Comparison of ENCODE assay signal across 13 mouse cellular contexts in the genomic region with DNA sequence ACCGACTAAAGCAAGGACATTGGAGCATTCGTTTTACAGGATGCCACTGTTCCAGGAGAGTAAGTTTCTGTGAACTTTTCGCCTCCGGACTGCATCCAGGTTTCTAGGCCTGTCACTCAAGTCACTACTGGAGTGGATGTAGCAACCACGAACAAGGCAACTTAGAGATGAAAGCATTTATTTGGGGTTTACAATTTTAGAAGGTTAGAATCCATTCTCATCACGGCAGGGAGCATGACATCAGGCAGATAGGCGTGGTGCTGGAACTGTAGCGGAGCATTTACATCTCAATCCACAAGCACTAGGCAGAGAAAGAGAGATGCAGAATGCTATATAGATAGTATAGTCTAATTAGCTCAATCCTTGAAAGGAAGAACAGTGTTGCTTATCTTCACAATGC.
"Had no signal": no experiment of that assay in that cellular context is flagged by ENCODE, and none has a peak within 500 bp of the region (broad histone marks: within the 10 kb centered on the region; RNA-seq: fewer than 3 reads in every experiment).

No protein-coding gene starts in this region.

- DNase-seq: lung, adult 18-20 months; lung, embryonic 14.5 days; lung, postnatal 10 days; lung, postnatal 4 days; midbrain, embryonic 14.5 days; retina, postnatal 1 day; right cerebral cortex, adult 18-20 months; right cerebral cortex, postnatal 25 days; right cerebral cortex, postnatal 4 days; spleen, adult 18-20 months; thymus, adult 18-20 months; thymus, postnatal 14 days; thymus, postnatal 36 days had no signal
